Mouse (Mus musculus): ENCODE results near the gene Gpc6.

DNA sequence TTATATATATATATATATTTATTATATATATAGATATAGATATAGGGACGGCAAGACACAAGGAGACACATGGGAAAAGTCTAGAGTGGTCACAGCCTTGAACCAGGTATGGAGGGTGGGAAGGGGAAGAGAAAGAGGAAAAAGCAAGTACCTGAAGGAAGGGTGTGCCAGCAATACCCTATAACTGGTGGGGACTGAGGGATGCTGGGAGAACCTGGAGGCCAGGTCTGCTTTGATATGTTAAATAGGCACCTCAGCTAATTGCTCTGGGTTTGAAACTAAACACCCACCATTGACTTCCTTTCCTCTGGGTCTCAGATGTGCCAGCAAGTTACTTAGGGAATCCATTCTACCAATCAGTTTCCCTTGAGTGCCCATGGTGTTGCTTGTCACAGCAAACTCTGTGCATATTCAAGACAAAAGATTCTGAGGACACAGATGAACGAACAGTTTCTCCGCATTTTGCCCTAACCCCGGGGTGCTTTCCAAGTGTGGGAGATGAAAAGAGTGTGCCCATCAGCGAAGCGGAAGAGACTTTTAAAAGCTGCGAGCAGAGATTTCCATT is 42.6 kb upstream of the Gpc6 start:
- TF ChIP-seq CTCF (IDR thresholded peaks at IDR 0.05; ENCODE audit: extremely low read depth, insufficient read depth, low read length) (no peak), POLR2A (IDR thresholded peaks at IDR 0.05; ENCODE audit: extremely low read depth, insufficient read depth, low read length) (no peak)

Measured in cortical plate, adult 2 months (tissue).